Mouse (Mus musculus) left cerebral cortex, postnatal 25 days (tissue): ENCODE results near the gene Nif3l1. TPM values are rescaled to one million over a fixed set of nuclear protein-coding genes. Genes with fewer than 3 reads are reported as not detected.
A peak's percentile ranks its signal among the peaks of the same experiment; 100 is the strongest.

Experiments
- DNase-seq, 2 experiments: peaks; one replicate each; pipeline ENCODE4 v3.0.0; 2022; ENCODE audit warnings: low spot score in 2 of 2, mixed read lengths in 1 of 2
- intact Hi-C: fragments of 180-260 bp; cut with DNase I; formaldehyde crosslinking; loops from one replicate; pipeline ENCODE4 v1.15.1; 2025
- total RNA-seq, 2 experiments: library from RNA; stranded (reverse); gene quantifications; 2 replicates each; pipeline ENCODE4 v1.2.3; 2021

Nif3l1 gene
- total RNA-seq: 10 to 100 TPM; 14.7 to 21.7 TPM

GRCm38 (mm10) chr1:58445143-58445722, at the start of gene Nif3l1, which contains the start of gene Ppil3:
Gene Nif3l1 (plus strand): TSS chr1:58445151.
Gene Ppil3 (minus strand): TSS chr1:58445486.
- DNase-seq: peak; percentile 89 to 96
- intact Hi-C loops: loop anchor here (2.0 kb wide), 1 partner anchor 52 kb away; the partner anchor contains the start of gene Bzw1

DNA sequence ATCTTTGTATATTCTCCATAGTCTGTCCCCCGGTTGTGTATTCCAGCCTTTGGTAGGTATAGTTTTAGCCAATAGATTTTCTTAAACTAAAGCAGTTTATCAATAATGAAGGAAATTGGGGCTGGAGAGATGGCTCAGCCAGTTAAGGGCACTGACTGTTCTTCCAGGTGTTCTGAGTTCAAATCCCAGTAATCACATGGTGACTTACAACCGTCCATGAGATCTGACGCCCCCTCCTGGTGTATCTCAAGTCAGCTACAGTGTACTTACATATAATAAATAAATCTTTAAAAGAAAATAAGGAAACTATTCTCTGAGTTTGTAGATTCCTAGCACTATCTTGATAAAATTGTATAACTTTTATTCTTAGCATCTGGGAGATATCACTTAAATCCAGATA, 49.6 kb upstream of the Nif3l1 start:
- intact Hi-C loops: loop anchor here (10.0 kb wide), 1 partner anchor 971 kb away; no protein-coding TSS in a partner anchor

GRCm38 (mm10) chr1:58396179-58396578, 48.8 kb upstream of the Nif3l1 start:
- no peak for DNase-seq
- intact Hi-C loops: loop anchor here (10.0 kb wide), 1 partner anchor 971 kb away; no protein-coding TSS in a partner anchor

More for the DNA sequence above, 49.6 kb upstream of the Nif3l1 start:
- DNase-seq: no peak

DNA sequence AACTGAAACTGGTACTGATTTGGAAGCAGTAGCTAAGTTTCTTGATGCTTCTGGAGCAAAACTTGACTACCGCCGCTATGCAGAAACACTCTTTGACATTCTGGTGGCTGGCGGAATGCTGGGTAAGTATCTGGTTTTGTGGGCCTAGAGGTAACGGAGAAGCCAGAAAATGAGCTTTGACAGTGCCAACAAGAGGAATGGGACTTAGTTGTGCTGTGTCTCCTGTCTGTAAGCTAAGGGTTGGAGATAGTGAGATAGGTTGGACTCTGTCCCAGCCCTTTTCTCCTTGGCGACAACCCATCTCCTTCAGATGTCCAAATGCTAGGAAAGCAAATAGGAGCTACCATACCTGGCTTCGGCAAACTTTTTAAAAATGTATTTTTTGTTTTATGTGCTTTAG, 47.2 kb upstream of the Nif3l1 start:
- intact Hi-C loops: loop anchor here (10.0 kb wide), 1 partner anchor 973 kb away; no protein-coding TSS in a partner anchor
- no peak for DNase-seq

- intact Hi-C loops: no loop called here
- DNase-seq: no peak
Observed at GRCm38 (mm10) chr1:58401396-58401795, 43.6 kb upstream of the Nif3l1 start.

GRCm38 (mm10) chr1:58403745-58404144, 41.2 kb upstream of the Nif3l1 start:
- no peak for DNase-seq
- intact Hi-C loops: loop anchor here (2.0 kb wide), 1 partner anchor 13 kb away; no protein-coding TSS in a partner anchor

DNA sequence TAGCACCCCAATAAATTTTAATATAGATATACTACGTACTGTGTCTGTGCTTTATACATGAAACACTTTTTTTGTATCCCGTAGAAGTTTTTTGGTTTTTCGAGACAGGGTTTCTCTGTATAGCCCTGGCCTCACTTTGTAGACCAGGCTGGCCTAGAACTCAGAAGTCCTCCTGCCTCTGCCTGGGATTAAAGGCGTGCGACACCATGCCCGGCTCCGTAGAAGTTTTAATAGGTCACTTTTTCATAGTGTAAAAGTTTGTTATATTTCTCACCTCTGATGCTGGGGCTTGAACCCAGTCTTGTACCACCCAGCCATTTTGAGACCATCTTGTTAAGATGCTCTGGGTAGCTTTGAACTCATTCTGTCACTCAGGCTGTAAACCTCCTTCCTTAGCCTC, 37.6 kb upstream of the Nif3l1 start:
- intact Hi-C loops: no loop called here
- no peak for DNase-seq

DNA sequence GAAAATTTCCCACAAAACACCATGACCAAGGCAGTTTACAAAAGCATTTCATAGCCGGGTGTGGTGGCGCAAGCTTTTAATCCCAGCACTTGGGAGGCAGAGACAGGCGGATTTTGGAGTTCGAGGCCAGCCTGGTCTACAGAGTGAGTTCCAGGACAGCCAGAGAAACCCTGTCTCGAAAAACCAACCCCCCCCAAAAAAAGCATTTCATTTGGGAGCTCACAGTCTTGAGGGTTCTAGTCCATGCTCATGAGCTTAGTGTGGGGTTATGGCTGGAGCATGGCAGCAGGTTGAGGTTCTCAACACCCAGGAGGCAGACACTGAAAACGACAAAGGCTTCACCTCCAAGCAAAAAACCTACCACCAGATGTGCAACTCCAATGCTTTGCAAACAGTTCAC, 36.8 kb upstream of the Nif3l1 start:
- no peak for DNase-seq
- intact Hi-C loops: no loop called here

DNA sequence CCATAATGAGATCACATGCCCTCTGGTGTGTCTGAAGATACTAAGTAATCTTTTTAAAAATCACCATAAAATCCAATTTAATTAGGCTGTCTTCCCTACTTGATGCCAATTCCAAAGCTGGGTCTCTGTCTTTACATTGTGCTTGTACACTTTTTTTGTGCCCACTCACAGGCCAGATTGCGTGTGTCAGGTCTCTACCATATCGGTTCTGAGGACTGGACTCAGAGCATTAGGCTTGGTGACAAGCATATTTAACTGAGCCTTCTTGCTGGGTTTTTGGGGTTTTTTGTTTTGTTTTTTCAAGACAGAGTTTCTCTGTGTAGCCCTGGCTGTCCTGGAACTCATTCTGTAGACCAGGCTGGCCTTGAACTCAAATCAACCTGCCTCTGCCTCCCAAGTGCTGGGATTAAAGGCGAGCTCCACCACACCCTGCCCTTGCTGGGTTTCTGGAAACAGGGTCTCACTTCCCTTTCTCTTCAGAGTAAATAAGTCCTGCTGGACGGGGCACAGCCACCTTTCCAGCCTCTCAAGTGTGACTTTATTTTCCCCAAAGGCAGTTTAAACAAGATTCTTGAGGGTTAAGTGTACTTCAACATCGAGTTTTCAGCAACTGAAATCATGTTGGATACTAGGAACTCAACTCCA, 35.3 kb upstream of the Nif3l1 start:
- DNase-seq: no peak
- intact Hi-C loops: no loop called here

- no peak for DNase-seq
- intact Hi-C loops: no loop called here
Observed at GRCm38 (mm10) chr1:58410198-58410588, 34.8 kb upstream of the Nif3l1 start.

DNA sequence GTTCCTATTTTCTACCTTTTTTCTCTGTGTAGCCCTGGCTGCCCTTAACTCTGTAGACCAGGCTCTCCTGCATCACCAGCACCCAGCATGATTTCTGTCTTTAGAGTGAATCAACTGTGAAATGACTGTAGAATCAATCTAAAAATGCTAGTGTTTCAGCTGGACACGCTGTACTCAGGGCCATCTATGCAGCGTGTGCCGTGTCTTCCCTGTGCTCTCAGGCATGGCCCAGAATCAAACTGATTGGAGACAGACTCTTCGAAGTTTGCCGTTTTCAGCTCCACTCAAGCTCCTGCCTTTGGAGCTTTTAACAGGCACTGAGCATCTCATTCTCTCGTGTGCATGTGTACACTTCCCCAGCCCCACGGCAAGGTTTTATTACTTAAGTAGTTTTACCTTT, 34.2 kb upstream of the Nif3l1 start:
- intact Hi-C loops: no loop called here
- no peak for DNase-seq

- intact Hi-C loops: no loop called here
Observed at GRCm38 (mm10) chr1:58415442-58415841, 29.5 kb upstream of the Nif3l1 start.

DNA sequence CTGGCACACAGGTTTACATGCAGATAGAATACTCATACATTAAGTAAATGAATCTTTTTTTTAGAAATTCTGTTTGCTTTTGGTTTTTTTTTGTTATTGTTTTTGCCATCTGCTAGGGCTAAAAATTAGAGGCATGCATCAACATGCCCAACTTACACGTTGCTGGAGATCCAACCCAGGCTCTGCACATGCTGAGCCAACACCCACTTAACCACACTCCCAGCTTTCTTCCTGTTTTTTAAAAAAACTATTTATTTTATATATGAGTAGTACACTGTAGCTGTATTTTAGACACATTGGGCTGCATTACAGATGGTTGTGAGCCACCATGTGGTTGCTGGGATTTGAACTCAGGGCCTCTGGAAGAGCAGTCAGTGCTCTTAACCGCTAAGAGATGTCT, 28.9 kb upstream of the Nif3l1 start:
- intact Hi-C loops: loop anchor here (2.0 kb wide), 1 partner anchor 13 kb away; no protein-coding TSS in a partner anchor
- DNase-seq: no peak

More at GRCm38 (mm10) chr1:58415442-58415841, 29.5 kb upstream of the Nif3l1 start:
- no peak for DNase-seq

DNA sequence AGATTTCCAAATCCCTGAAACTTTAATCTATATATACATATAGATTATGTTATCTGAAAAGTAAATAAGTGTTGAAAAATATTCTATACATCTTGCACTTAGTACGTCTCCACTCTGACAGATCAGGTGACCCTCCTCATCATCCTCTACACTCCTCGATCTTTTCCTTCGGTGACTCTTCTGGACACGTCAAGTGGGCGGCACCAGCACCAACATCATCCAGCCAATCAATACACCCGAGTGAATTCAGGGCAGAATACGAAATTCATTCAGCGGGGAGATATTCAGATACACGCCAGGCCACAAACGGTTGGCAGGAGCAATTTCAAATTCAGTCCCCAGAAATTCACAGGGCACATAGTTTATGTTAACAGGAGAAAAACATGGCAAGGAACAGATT, 24.9 kb upstream of the Nif3l1 start:
- no peak for DNase-seq
- intact Hi-C loops: no loop called here

DNA sequence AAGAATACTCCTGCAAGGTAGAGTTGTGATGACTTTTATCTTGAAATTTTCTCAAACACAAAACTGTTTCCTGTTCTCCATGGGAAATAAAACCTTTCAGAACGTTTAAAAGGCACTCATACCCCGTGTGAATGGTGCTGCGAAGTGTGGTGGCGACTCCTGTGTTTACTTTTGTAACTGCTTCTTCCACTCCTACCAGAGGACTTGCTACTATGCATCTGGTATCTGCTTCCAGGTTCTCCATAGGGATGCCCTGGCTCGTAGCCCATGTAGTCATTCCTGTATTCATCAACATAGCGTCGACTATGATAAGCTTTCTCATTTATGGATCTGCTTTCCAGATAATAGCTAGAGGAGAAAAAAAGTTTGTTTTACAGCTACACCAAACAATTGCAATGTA, 24.0 kb upstream of the Nif3l1 start:
- intact Hi-C loops: no loop called here
- peak in 1 of 2 experiments; percentile 17 for DNase-seq

GRCm38 (mm10) chr1:58422879-58423278, 22.1 kb upstream of the Nif3l1 start:
- intact Hi-C loops: no loop called here
- DNase-seq: peak in 1 of 2 experiments; percentile 28

GRCm38 (mm10) chr1:58423371-58424248, 21.3 kb upstream of the Nif3l1 start, which contains the start of gene Clk1:
Gene Clk1 (minus strand): TSS chr1:58424066.
- intact Hi-C loops: no loop called here
- DNase-seq: peak; percentile 94 to 97

DNA sequence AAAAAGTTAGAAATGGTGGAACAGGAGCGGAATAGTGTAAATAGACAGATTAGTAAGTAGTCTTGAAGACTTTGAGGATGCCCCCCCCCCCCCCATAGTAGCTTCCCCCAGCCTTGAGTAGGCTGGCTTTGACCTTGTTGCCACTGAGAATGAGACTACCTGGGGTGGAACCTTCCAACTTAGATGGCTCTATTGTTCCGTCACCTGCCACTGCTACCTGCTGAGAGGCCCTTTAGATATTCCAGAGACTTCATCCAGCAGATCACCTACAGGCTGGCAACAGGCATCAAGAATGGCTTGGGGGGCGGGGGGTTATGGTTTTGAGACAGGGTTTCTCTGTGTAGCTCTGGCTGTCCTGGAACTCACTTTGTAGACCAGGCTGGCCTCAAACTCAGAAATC, 20.4 kb upstream of the Nif3l1 start:
- intact Hi-C loops: no loop called here
- DNase-seq: no peak

- DNase-seq: no peak
- intact Hi-C loops: loop anchor here (2.0 kb wide), 1 partner anchor 52 kb away; the partner anchor contains the start of gene Bzw1
Observed at GRCm38 (mm10) chr1:58444691-58445090, 260 bp upstream of the Nif3l1 start.

GRCm38 (mm10) chr1:58445861-58446260, 910 bp downstream of the Nif3l1 start:
- no peak for DNase-seq
- intact Hi-C loops: loop anchor here (2.0 kb wide), 1 partner anchor 53 kb away; the partner anchor contains the start of gene Bzw1
